Mouse (Mus musculus) liver, embryonic 12.5 days (tissue): ENCODE results near the gene Gm44805. TPM values are rescaled to one million over a fixed set of nuclear protein-coding genes. Genes with fewer than 3 reads are reported as not detected.

Source experiments
- ATAC-seq: fragments of 200-750 bp; cut with Nextera tagmentation; 2 replicates; pipeline ENCODE4 v1.8.0; 2017; ENCODE audit warnings: moderate number of reproducible peaks, mild to moderate bottlenecking, moderate library complexity
- H3K27ac ChIP-seq: fragments of 300-500 bp; sonication (generic); 2 replicates; pipeline ENCODE4 v1.5.1; 2016; ENCODE audit warnings: mild to moderate bottlenecking
- H3K27me3 ChIP-seq: fragments of 300-500 bp; sonication (generic); replicated peaks from 2 replicates; pipeline ENCODE4 v1.6.1; 2016; ENCODE audit warnings: mild to moderate bottlenecking, moderate library complexity
- H3K36me3 ChIP-seq: fragments of 300-500 bp; sonication (generic); 2 replicates; pipeline ENCODE4 v1.6.1; 2016; ENCODE audit warnings: mild to moderate bottlenecking, moderate library complexity
- H3K4me1 ChIP-seq: fragments of 300-500 bp; sonication (generic); 2 replicates; pipeline ENCODE4 v1.6.1; 2016
- H3K4me2 ChIP-seq: fragments of 300-500 bp; sonication (generic); 2 replicates; pipeline ENCODE4 v1.6.1; 2016; ENCODE audit warnings: mild to moderate bottlenecking, moderate library complexity
- H3K4me3 ChIP-seq: fragments of 300-500 bp; sonication (generic); 2 replicates; pipeline ENCODE4 v1.5.1; 2016; ENCODE audit warnings: mild to moderate bottlenecking, moderate library complexity
- H3K9ac ChIP-seq: fragments of 300-500 bp; sonication (generic); 2 replicates; pipeline ENCODE4 v1.6.1; 2016; ENCODE audit warnings: mild to moderate bottlenecking, moderate library complexity
- H3K9me3 ChIP-seq: fragments of 300-500 bp; sonication (generic); replicated peaks from 2 replicates; pipeline ENCODE4 v1.6.1; 2016; ENCODE audit warnings: mild to moderate bottlenecking, moderate library complexity
- WGBS: fragments of 180-500 bp; shearing (Covaris S2); methylation state at CpG from one replicate; pipeline ENCODE4 v1.1.7; 2016; ENCODE audit not compliant: insufficient replicate concordance; 5-methylcytosine and 5-hydroxymethylcytosine counted together
- polyA plus RNA-seq: library from polyadenylated mRNA; unstranded; fragments of >200 nt; fragmentation: Nextera tagmentation; extraction: Ambion mirVana; gene quantifications from 2 replicates; pipeline ENCODE4 v1.2.1, GENCODE M21; 2016

The Gm44805 gene
- polyA plus RNA-seq, 1 experiment from 2014 or later: 2.7 TPM

DNA sequence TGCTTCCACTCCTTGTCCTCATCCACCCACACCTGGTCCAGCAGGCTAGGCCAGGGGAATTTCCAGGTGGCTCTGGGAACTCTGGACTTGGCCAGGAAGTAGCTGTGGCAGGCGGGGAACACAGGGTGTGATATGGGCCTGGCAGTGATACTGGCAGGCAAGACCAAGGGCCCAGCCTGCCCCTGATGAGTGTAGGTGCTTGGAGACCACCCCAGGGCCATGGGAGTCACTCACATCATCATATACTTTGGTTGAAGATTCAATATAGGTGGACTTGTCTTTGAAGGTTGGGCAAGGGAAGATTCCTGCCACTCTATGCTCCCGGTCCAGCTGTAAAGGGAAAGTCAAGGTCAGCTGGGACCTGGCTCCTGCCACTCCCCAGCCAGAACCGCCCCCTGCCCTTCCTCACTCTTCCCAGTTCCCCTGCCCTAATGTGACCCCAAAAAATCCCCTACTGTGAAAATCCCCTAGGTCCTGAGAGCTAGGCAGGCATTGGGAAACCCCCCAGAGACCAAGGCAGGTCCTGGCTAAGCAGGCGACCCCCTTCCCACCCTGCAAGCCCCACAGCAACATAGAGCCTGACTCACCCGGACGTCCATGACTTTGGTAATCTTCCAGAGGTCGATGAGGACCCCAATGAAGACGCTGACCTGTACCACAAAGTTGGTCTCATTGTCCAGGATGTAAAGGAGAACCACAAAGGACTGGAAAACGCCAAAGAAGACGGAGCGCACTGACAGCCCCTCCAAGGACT is 46.0 kb downstream of the Gm44805 start:
- no peak for ATAC-seq

DNA sequence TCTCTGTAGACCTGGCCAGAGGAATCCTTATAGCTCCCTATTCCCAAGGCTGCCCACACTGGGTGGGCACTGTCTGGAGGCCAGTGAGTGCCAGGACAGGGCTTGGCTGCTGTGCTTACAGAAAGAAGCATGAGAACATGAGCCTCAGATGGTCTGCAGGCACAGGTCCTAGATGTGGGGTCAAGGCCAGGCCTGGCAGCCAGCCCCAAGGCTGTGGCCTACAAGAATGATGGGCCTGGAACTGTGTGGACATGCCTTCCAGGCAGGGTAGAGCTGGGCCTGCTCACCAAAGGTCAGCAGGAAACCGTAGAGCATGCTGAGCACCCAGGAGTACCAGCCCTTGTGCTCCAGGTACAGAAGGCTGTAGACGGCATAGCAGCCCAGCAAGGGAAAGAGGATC is 46.6 kb downstream of the Gm44805 start:
- Histone ChIP-seq H3K36me3 (peaks cover 77% of the 10 kb centered on the region), H3K4me3 (no peak overlapping the region), H3K9ac (no peak overlapping the region), H3K4me2 (no peak overlapping the region), H3K4me1 (peaks cover 40% of the 10 kb centered on the region), H3K9me3 (no peaks in the 10 kb centered on the region), H3K27ac (peak overlapping the region; percentile 16; the same call in 1 of the 2 replicates), H3K27me3 (no peaks in the 10 kb centered on the region)
- 83% methylated on average over 2 of the region's 2 CpGs for WGBS
- ATAC-seq: no peak

More for the DNA sequence above, 46.0 kb downstream of the Gm44805 start:
- Histone ChIP-seq H3K9ac (no peak overlapping the region), H3K36me3 (peaks cover 84% of the 10 kb centered on the region), H3K4me3 (no peak overlapping the region), H3K4me1 (peaks cover 36% of the 10 kb centered on the region), H3K27me3 (no peaks in the 10 kb centered on the region), H3K9me3 (no peaks in the 10 kb centered on the region), H3K27ac (no peak overlapping the region), H3K4me2 (no peak overlapping the region)
- 79% methylated on average over 11 of the region's 11 CpGs for WGBS

DNA sequence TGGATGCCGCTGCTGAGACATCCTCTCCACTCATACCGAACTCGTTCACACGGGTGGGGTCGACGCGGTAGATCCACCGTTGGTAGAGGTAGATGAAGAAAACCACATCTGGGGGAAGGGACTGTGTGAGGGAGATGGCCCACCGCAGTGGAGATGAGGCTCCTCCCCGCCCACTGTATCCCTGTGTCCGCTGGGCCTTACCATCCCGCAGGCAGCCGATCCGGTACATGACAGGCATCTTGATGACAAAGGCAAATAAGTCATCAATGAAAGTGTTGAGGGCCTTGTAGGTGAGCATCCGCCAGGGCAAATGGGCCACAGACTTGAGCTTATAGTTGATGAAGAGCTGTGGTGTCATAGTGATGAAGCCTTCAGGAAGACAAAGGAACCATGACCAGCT is 47.4 kb downstream of the Gm44805 start:
- Histone ChIP-seq H3K9me3 (no peaks in the 10 kb centered on the region), H3K36me3 (peaks cover 70% of the 10 kb centered on the region), H3K27ac (peak overlapping the region; percentile 84), H3K27me3 (no peaks in the 10 kb centered on the region), H3K4me2 (peak overlapping the region; percentile 56), H3K4me1 (peaks cover 48% of the 10 kb centered on the region), H3K9ac (no peak overlapping the region), H3K4me3 (no peak overlapping the region)
- no peak for ATAC-seq
- WGBS: 81% methylated on average over 15 of the region's 15 CpGs

DNA sequence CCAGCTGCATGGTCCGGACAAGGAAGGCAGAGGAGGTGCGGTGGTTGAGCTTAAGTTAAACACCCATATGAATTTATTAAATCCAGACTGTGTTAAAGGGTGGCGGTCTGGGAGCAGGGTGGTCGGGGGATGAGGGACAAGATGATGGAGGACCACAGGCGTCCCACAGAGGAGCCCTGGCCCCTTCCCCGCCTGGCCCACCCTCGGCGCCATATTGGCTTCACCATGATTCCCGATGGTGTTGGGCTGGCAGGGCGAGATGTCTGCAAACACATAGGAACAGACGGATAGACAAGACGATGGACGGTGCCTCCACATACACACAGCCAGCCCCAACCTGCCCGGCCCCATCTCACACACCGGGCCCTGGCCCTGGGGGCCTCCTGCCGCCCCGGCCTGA is 48.0 kb downstream of the Gm44805 start:
- Histone ChIP-seq H3K27ac (peak overlapping the region; percentile 84), H3K36me3 (peaks cover 63% of the 10 kb centered on the region), H3K4me3 (no peak overlapping the region), H3K4me1 (peaks cover 54% of the 10 kb centered on the region), H3K27me3 (no peaks in the 10 kb centered on the region), H3K9ac (peak overlapping the region; percentile 28; the same call in 1 of the 2 replicates), H3K4me2 (peak overlapping the region; percentile 56), H3K9me3 (no peaks in the 10 kb centered on the region)
- WGBS: 77% methylated on average over 17 of the region's 17 CpGs
- no peak for ATAC-seq

DNA sequence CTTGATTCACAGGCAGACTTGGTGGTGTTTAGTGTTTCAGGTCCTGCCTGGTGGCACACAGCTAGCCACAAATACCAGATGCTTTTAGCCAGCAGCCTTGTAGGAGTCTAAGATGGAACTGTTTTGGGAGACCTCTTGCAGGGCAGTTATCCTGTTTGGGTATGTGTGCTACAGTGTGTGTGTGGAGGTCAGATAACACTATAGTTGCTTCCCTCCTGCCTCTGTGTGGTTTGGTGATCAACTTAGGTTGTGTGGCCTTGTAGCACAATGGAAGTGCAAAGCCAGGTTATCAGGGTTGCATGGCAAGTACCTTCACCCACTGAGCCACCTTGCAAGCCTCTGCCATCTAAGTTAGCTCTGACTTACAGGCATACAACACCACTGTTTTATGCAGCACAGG is 48.5 kb downstream of the Gm44805 start:
- Histone ChIP-seq H3K36me3 (peaks cover 59% of the 10 kb centered on the region), H3K4me2 (peak overlapping the region; percentile 56), H3K9ac (peak overlapping the region; percentile 40; the same call in 1 of the 2 replicates), H3K27ac (peak overlapping the region; percentile 84), H3K27me3 (no peaks in the 10 kb centered on the region), H3K4me3 (0 out of 2 replicates have a peak overlapping the region, but pooled peaks have one; percentile 18), H3K4me1 (peaks cover 59% of the 10 kb centered on the region), H3K9me3 (no peaks in the 10 kb centered on the region)
- peak; percentile 76 for ATAC-seq

DNA sequence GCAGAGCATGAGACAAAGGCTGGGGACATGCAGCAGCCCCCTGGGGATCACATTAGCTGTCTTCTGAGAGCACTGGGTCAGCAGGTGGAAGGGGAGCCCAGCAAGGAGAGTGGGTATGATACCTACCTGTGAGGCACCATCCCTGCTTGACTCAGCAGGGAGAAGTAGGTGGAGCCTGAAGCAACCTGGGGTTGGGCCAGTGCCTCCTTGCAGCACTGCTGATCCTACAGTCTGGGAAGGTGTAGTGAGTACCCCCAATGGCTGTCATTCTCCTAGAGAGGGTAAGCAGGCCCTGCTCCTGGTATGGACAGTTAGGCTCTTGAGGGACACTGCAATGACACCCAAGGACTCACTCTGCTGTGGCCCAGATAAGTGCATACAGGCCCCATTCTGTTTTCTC is 48.9 kb downstream of the Gm44805 start:
- no peaks in the 10 kb centered on the region for H3K9me3 ChIP-seq
- H3K36me3 ChIP-seq: peaks cover 54% of the 10 kb centered on the region
- H3K4me2 ChIP-seq: peak overlapping the region; percentile 56
- H3K4me3 ChIP-seq: 0 out of 2 replicates have a peak overlapping the region, but pooled peaks have one; percentile 18
- H3K27ac ChIP-seq: peak overlapping the region; percentile 84
- H3K27me3 ChIP-seq: no peaks in the 10 kb centered on the region
- H3K4me1 ChIP-seq: peaks cover 62% of the 10 kb centered on the region
- peak overlapping the region; percentile 40; the same call in 1 of the 2 replicates for H3K9ac ChIP-seq
- peak; percentile 45 for ATAC-seq

DNA sequence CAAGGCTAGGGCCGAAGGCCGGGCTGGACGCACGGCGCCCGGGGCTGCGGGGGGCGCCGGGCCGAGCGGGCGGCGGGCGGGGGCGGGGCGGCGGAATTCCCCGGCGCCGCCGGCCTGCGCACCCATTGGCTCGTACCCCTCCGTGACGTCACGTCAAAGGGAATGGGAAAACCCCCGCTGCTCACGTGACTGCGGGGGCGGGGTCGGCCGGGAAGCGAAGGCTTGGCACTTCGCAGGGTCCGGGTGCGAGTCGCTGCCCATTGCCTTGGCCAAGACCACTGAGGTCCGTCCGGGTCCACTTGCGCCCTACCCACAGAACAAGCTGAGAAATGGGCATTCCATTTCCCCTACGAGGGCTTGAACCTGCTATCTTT is 51.9 kb downstream of the Gm44805 start, which contains the start of gene Relb:
Gene Relb (minus strand): TSS at position 78 of the 374 bp plus-strand sequence.
- H3K4me3 ChIP-seq: peak within 1 kb of the TSS; percentile 84
- peak within 1 kb of the TSS; percentile 100 for H3K4me2 ChIP-seq
- peaks cover 58% of the 10 kb centered on the region for H3K4me1 ChIP-seq
- 0 out of 2 replicates have a peak, but pooled peaks cover under 1% of the 10 kb centered on the region for H3K27me3 ChIP-seq
- no peaks in the 10 kb centered on the region for H3K9me3 ChIP-seq
- peak within 1 kb of the TSS; percentile 74 for H3K9ac ChIP-seq
- peak within 1 kb of the TSS; percentile 90 for H3K27ac ChIP-seq
- WGBS: under 1% methylated on average over 41 of the region's 41 CpGs
- ATAC-seq: peak; percentile 41
- peaks cover 25% of the 10 kb centered on the region for H3K36me3 ChIP-seq

DNA sequence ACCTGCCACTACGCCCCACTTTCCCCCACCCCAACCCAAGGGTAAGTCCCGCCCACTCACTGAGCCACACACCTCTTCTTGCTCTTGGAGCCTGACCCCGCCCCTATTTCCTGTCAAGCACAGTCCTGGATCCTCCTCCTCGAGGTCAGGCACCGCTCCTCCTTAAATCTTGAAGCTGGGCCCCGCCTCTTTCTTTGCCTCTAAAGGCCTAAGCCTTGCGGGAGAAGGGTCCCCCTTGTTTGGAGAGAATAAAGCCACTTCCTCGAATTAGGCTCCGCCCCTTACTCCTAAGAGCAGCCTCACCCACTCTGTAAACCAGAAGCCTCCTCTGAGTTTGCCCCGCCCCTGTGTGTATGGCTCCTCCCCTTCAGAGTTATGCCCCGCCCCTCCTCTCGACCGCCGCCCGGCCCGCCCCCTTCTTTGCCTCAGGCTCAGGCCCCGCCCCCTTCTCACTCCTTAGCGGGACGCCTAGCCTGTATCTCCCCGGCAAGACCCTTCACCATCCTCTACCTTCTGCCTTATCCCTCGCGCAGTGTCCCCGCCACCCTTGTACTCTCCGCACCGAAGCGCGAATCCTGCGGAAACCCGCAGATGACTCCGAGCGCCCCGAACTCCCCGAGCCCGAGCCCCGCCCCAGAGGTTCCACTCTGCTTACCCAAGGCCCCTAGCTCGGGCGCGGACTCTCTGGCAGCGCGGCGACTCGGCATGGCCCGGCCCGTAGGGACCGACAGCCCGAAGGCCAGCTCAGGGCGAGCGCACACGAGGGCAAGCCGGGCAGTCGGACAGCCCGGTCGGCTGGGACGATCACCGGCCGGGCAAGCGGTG is 52.5 kb downstream of the Gm44805 start:
- peak; percentile 77 for ATAC-seq
- H3K36me3 ChIP-seq: peaks cover 19% of the 10 kb centered on the region
- H3K4me2 ChIP-seq: peak overlapping the region; percentile 100
- peak overlapping the region; percentile 84 for H3K4me3 ChIP-seq
- 0 out of 2 replicates have a peak, but pooled peaks cover 6% of the 10 kb centered on the region for H3K27me3 ChIP-seq
- WGBS: 2% methylated on average over 57 of the region's 57 CpGs
- H3K9ac ChIP-seq: peak overlapping the region; percentile 74
- no peaks in the 10 kb centered on the region for H3K9me3 ChIP-seq
- H3K4me1 ChIP-seq: peaks cover 52% of the 10 kb centered on the region
- peak overlapping the region; percentile 90 for H3K27ac ChIP-seq

DNA sequence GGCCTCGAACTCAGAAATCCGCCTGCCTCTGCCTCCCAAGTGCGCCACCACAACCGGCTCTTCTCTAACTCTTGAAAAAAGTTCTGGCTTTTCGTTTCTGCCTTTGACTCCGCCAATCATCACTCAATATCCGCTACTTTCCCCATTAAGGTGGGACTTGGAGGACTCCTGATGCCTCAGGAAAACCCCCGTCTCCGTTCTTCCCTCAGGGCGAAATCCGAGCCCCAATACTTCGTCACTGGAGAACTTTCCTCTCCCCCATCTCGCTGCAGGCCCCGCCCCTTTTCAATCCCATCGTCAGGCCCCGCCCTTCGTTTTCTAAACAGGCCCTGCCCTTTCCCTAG is 53.1 kb downstream of the Gm44805 start:
- H3K27ac ChIP-seq: peak overlapping the region; percentile 90
- peak overlapping the region; percentile 100 for H3K4me2 ChIP-seq
- WGBS: 8% methylated on average over 17 of the region's 17 CpGs

DNA sequence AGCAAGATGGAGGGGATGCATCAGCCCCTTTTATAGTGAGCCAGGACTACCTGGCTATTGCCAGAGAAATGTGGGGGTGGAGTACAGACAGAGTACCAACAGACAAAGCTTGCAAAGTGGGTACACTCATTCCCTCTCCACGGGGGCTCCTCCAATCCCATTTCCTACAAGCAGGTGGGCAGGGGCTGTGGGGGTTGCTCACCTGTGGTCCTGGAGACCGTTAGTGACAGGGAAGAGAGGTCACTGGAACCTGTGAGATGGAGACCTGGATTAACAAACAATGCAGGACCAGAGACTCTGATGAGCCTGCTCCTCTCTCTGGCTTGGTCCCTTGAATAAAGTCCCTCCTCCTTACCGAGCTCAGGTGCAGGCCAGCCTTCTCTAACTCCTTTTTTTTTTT is 53.5 kb downstream of the Gm44805 start:
- no peak for ATAC-seq
- Histone ChIP-seq H3K9me3 (no peaks in the 10 kb centered on the region), H3K4me3 (peak overlapping the region; percentile 84), H3K27me3 (peaks cover 15% of the 10 kb centered on the region), H3K27ac (peak overlapping the region; percentile 90; the same call in 1 of the 2 replicates), H3K4me2 (peak overlapping the region; percentile 100), H3K36me3 (peaks cover 9% of the 10 kb centered on the region), H3K4me1 (peaks cover 42% of the 10 kb centered on the region), H3K9ac (no peak overlapping the region)
- WGBS: 42% methylated on average over 3 of the region's 3 CpGs

More for the DNA sequence above, 53.1 kb downstream of the Gm44805 start:
- peaks cover 46% of the 10 kb centered on the region for H3K4me1 ChIP-seq
- no peaks in the 10 kb centered on the region for H3K9me3 ChIP-seq
- H3K36me3 ChIP-seq: peaks cover 13% of the 10 kb centered on the region
- H3K9ac ChIP-seq: no peak overlapping the region
- no peak for ATAC-seq
- H3K27me3 ChIP-seq: peaks cover 11% of the 10 kb centered on the region
- H3K4me3 ChIP-seq: peak overlapping the region; percentile 84

DNA sequence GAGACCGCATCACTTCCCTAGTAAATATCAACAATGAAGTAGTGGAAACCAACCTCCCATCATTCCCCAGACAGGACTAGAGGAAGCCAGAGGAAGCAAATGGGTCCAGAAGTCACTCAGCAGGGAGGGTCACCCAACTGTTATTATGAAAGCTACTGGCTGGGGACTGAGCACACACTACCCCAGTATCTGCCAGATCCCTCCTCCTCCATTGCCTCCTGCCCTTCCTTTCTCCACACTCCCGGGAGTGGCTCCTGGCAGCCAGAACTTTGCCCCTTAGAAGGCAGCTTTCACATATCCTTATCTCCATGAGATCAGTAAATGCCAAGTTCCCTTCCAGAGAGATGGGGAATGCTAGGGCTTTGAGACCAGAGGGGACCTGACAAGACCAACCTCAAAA is 57.8 kb downstream of the Gm44805 start:
- Histone ChIP-seq H3K4me1 (peaks cover 18% of the 10 kb centered on the region), H3K4me3 (no peak overlapping the region), H3K36me3 (no peaks in the 10 kb centered on the region), H3K9me3 (no peaks in the 10 kb centered on the region), H3K27ac (no peak overlapping the region), H3K9ac (no peak overlapping the region), H3K4me2 (no peak overlapping the region), H3K27me3 (peaks cover 38% of the 10 kb centered on the region)
- no peak for ATAC-seq
- WGBS: 55% methylated on average over 2 of the region's 2 CpGs

DNA sequence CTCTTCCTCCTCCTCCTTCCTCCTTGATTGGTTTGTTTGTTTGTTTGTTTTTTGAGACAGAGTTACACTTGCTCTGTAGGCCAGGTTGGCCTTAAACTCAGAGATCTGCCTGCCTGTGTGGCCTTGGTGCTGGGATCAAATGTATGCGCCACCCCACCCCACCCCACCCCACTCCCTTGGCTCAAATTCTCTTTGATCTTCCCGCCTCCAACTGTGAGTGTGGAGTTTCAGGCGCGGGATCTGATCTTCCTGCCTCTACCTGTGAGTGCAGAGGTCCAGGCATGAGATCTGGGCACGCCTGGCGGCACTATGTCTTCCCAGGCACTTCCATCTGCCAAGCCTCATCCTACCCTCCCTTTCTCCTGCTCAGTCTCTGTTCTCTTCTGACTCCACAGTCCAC is 59.0 kb downstream of the Gm44805 start:
- no peak for ATAC-seq
- Histone ChIP-seq H3K36me3 (no peaks in the 10 kb centered on the region), H3K9ac (no peak overlapping the region; the same call in 1 of the 2 replicates), H3K4me3 (no peak overlapping the region), H3K4me1 (peaks cover 7% of the 10 kb centered on the region), H3K9me3 (no peaks in the 10 kb centered on the region), H3K4me2 (no peak overlapping the region), H3K27ac (no peak overlapping the region), H3K27me3 (peaks cover 38% of the 10 kb centered on the region)
- WGBS: 41% methylated on average over 6 of the region's 6 CpGs
